Mouse (Mus musculus) ovary, postnatal 36 days (tissue): ENCODE results near the gene Lmnb2.

Experiments used
- DNase-seq: peaks from one replicate; pipeline ENCODE4 v3.0.0; 2022; ENCODE audit warnings: low spot score, mixed read lengths

Lmnb2 gene

DNA sequence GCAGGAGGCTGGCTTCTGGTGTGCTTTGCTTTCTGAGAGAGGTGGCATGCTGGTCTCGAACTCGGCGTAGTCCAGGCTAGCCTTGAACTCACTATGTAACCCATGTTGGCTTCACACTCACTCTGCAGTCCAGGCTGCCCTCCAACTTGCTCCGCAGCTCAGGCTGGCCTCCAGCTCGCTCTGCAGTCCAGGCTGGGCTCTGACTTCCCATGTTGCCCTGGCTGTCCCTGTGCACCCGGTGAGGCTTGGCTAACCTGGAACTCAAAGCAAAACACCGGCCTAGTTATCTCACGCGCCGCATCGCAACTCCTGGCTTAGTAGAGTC lies 62.3 kb downstream of the Lmnb2 start:
- DNase-seq, result peak; percentile 26

DNA sequence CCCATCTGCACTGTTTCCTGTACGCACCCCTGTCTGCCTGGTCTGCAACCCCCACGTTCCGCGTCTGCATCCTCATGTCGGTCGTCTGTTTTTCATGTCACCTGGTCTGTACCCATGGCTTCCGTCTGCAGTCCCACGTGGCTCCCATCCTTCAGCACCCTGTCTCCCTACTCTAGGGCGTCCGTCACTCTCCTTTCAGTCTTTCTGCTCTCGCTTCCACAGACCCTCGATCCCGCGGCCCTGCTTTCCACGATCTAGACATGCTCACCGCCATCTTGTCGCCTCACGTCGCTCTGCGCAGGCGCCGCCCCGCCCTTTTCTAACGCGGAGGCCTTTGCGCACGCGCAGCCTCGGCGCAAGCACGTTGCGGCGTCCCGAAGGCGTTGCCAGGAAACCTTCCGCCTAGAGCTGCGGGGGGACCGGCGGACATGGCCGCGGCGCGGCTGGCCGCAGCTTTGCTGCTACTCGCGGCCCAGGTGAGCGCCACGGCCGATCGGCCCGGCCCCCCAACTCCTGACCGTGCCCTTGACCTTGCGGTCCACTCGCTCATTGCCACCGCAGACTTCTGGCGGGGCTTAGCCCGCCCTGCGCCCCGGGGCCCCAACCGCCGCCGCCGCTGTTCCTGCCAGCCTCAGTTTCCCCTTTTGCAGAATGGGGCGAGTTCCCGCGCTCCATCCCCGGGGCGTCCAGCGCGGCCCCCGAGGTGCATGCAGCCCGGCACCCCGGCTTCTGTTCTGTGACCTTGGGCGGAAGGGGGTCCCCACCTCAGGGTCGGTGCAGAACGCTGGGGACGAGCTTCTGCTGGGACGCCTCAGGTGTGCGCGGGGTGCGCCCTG lies 62.9 kb downstream of the Lmnb2 start, which contains the start of the genes Lsm7 and Sppl2b:
Gene Lsm7, minus strand, starts transcription at position 297 of the 836 bp plus-strand sequence.
Gene Sppl2b, plus strand, starts transcription at position 363 of the 836 bp plus-strand sequence.
- peak; percentile 98 for DNase-seq
